Mouse (Mus musculus) lung, postnatal 14 days (tissue): ENCODE measurements around the gene Rab14.
A peak's percentile ranks its signal among the peaks of the same experiment; 100 is the strongest.

Experiments used
- DNase-seq: peaks from one replicate; pipeline ENCODE4 v3.0.0; 2021

Gene Rab14

DNA sequence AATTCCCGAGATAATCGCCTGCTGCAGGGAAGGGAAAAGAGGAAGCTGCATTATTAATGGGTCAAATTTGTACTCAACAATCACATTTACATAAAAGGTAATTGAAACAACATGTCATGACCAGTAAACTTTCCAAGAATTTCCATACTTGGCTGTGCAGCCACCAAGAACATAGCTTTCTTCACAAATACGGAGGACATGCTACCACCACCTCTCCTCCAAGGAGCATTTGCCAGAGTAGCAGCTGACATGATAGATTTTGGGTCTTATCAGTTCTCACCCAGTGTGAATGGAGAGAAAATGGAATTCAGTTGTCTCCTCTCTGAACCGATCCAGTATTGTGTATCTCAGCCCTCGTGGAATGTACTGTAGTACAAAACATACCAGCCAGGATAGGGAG lies 1.4 kb downstream of the Rab14 start:
- DNase-seq: no peak

DNA sequence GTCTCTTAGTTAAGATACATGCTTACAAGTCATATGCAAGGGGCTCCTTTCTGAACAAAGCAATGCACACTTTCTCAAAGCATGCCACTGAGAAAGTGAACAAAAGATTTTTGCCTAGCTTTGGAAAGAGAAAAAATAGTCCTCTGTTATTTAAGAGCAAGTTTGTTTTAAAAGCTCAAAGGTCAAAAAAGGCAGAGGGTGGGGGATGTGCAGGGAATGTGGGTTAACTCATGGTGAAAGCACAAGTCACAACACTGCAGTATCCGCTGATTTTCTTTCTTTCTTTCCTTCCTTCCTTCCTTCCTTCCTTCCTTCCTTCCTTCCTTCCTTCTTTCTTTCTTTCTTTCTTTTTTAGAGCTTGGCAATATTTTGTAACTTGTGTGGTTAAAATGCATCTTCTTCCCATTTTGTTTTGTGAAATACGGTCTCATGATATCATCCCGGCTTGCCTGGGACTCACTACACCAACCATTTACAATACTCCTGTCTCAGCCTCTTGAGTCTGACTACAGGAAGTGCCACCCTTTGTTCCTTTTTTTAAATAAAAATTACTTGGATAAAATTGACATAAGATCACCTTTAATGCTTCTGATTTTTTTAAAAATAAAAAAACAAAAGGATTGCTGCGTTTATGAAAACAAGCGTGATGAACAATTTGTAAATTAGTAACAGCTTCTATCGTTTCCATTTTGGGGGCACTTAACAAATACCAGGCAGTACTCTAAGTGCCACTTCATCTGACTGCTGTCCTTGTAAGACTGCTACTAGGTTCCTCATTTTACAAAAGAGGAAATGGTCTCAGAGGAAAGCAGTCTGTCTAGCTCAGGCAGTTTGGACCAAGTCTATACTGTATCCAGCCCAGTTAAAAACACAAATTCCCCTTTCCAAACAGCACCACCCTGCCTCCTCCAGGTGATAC lies 5.0 kb downstream of the Rab14 start:
- DNase-seq: no peak

DNA sequence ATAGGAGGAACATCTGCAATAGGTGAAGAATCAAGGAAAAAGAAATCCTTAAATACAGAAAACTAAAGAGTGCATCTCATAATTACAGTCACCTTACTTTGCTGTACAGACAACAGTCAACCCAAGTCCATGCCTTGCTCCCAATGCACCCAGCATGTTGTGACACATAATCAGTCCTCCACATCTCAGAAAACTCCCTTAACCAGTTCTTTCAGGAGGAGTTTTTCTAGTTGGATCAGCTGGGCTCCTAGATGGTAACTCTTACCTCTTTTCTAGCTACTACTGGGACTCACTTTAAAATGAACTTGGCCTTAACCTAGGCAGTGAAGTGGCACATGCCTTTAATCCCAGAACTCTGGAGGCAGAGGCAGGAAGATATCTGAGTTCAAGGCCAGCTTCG lies 6.9 kb downstream of the Rab14 start:
- DNase-seq: no peak

DNA sequence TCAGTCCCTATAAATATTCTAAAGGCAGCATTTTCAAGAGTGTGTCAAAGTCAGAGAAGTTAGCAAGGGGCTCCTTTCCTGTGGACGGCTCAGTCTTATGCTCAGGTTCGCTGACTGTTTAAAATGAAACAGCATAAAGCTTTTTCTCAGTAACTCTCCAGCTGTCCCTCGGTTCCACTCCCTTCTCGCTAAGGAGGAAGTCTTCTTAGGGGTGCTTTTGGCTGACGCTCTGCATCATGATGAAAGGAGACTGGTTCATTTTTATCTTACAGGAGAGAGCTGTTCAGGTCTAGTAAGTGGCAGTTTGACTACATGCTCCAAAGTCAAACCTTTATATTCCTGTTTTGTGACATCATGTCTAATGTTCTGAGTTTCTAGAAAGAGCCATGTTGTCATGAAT lies 12.0 kb downstream of the Rab14 start:
- no peak for DNase-seq

DNA sequence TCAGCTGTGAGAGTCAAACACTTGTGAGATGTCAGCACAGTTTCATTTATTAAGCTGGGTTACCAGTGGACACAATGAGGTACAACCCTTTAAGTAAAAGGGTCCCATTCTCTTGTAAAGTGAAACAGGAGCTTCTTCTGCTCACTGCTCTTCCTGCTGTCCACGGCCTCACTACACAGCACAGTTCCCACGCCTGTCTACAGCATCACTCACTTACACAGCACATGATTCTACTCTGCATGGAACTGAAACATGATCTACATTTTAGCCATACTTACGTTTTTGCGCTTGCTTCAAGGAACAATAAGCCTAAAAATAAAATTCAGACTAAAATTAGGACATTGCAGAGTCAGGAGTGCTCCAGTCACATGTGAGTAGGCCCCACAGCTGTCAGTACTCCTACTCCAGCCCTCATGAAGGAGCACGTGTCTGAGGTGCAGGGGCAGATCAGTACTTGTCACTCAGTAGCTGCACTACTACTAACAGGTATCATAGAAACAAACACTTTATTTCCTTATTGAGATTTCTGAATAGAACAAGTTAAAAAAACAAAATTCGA lies 17.7 kb downstream of the Rab14 start:
- no peak for DNase-seq

DNA sequence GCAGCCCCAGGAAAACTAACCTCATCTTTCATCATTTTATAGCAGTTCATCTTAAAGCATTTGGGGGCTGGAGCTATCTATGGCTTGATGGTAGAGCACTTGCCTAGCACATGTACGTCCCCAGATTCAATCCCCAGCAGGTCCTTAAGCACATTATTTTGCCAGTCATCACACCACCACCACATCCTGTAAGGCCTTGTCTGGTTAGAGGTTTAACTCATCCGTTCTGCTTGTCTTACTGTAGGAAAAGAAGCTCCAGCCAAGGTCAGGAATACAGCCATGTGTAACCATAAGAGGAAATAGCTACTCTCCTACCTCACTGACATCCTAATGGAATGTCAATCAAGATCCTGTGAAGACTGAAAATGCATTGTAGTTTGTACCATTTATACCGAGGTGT lies 22.8 kb downstream of the Rab14 start:
- DNase-seq: no peak

DNA sequence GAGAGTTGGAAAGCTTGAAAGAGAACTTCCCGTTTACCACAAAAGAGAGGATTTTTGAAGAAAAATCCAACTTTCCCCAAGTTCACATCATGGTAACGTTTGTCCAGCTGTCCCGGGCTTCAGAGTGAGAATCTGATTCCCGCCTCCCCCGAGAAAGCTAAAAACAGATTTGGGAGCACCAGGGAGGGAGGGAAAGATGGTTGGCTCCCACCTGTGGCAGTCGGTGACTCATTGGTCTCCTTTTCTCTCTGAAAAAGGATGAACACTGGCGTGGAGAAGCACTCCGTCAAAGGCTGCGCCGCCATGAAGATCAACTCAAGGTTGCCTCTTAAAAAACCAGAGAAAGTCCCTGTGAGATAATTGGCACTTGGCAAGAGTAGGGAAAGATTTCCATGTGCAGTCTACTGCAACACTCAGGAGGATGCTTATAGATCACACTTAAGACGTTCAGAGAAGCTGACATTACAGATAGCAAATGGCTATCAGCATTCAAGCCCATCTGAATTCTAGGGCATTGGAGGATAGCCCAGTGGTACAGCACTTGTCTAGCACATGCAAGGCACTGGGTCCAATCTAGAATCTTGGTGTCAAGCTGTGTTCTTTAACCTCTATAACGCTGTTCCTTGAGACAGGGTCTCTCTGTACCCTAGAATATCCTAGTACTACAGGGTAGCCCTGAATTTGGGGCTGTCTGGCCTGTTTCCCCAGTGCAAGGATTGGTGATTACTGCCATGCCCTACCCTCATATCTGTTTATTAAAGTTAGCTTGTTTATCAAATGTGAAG lies 25.4 kb downstream of the Rab14 start:
- DNase-seq: no peak

DNA sequence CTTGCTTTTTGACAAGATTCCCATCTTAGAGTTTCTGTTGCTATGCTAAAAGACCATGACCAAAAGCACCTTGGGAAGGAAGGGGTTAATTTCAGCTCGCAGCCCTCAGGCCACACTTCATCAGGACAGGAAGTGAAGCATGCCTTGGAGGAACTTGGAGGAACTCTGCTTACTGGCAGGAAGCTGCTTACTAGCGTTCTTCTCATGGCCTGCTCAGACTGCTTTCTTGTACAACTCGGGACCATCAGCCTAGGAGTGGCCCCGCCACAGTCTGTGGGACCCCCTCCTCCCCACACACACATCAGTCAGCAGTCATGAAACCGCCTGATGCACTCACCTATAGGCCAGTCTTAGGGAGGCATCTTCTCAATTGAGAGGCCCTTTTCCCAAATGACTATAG lies 26.8 kb downstream of the Rab14 start:
- DNase-seq: no peak

DNA sequence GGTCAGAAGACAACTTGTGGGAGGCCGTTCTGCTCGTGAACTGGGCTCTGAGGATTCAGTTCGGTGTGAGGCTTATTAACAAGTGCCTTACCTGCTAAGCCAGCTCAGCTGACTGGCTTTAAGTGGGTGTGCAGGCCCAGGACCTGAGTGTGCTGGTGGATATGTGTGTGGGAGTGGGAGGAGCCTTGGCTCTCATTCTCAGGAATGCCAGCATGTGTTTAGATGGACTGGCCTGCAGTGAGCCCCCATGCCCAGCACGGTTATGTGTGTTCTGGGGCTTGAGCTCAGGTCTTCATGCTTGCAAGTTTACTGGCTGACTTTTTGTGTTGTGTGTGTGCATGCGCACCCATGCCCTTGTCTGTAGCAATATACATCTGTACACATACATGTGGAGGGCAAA lies 27.3 kb downstream of the Rab14 start:
- no peak for DNase-seq

DNA sequence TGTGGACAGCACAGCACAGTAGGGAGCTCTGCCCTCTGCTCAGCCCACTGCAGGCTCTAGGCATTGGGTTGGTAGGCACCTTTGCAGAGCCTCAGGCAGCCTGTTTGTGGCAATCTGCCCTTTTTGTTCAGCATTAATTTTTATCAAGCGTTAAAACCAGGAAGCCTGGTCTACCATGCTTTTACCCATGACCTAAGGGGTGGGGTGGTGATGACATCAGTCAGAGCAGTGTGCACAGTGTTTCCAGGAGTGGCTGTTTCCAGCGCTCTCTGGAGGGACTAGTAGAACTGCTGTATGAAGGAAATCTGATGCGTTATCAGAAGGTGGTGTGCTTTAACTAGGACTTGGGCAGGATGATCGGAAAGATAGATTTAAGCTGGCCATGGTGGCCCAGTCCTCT lies 28.7 kb downstream of the Rab14 start:
- DNase-seq: no peak

DNA sequence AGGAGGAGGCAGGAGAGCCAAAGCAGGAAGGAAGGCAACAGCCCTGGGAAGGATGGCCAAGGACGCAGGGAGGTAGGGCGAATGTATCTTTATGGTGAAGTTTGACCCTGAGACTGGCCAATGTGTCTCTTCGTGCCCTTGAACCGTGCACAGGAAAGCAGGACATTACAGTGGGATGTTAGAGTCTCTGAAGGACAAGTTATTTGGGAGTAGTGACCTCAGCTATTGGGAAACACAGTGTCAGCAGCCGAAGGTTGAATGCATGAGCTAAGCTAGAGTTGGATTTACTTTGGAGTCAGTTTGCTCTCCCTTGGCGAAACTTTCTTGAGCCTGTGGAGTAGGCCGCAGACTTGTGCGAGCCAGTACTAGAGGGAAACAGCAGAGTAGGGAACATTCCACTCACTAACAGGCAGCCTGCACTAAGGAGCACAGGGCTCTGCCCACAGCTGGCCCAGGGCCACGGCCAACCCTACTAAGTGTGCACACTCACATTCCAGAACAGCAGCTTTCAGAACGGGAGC lies 29.5 kb downstream of the Rab14 start:
- DNase-seq: peak; percentile 73

DNA sequence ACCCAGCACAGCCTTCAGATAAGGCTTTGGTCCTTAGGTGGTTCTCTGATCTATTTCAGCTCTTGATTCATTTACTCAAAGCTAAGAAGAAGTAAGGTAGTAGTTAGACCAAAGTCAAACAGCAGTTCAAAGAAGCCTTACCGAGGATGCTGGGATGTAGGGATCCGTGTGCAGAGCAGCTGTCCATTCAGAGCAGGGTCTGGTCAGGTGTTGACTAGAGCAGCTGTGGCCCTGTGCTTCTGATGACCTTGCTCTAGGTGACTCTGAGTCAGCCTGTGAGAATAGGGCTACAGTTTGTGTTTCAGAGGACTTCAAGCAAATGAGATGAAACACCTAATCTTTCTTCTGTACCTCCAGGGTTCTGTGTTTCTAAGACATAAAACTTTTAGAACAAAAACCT lies 31.5 kb downstream of the Rab14 start:
- DNase-seq: no peak

DNA sequence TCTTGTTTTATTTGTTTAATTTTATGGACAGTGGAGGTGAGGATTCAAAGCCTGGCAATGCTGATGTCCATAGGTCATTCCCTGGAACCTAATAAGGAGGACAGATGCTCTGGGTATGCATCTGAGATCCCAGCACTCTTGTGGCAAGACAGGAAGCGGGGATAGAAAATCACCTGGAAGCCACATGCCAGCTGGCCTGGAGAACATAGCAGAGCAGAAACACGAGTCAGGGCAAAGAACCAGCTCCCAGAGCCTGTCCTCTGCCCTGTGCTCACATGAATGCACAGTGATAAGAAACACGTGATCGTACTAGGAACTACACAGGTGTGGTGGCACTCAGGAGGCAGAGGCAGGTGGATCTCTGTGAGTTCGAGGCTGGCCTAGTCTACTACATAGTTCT lies 34.1 kb downstream of the Rab14 start:
- no peak for DNase-seq

DNA sequence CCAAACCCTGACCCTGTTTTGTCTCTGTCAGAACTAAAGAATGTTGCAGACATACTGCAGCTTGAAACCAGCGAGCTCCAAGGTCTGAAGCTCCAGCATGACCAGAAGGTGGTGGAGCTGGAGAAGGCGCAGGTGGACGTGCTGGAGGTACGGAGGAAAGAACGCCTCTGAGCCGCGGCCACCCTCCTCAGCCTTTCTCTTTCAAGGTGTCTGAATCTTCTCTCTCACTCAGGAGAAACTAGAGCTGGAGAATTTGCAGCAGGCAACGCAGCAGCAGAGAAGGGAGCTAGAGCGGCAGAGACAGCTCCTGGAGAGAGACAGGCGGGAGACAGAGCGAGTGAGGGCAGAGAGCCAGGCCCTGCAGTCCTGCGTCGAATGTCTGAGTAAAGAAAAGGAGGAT lies 35.5 kb downstream of the Rab14 start:
- no peak for DNase-seq

DNA sequence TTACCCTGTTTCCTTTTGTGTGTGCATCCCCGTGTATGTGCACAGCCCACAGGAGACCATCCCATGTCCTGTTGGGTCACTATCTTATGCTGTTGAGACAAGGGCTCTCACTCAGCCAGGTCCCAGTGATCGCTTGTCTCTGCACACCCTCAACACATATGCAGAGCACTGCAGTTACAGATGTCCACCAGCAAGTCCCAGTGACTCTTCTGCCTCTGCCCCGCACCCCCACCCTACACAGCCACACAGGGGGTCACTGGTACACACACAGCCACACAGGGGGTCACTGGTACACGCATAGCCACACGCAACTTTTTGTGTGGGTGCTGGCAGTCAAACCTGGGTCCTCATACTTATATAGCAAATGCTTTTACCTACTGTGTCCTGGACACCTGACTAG lies 37.5 kb downstream of the Rab14 start:
- DNase-seq: no peak

DNA sequence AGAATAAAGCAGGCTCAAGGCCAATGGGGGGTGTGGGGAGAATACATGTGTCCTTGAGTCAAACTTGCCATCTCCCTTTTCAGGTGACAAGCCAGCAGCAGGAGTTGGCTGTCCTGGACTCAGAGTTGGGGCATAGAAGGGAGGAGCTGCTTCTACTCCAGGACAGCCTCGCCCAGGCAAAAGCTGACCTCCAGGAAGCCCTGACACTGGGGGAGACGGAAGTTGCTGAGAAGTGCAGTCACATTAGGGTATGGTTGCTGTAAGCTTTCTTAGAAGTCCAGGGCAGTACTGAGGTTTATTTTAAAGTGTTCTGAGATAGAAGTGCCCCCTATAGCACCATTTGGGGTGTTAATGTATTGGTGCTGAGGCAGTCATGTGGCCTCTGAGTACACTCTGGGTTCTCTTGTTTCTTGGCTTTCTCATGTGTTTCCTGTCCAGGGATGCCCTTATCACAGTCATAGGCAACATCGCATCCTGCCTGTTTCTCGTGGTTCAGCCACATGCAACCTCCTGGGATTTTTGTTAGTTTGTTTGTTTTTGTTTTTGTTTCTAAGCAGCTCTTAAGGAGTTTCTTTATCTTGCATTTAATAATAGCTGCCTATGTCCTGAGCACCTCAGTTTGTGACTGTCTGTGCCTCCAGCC lies 39.0 kb downstream of the Rab14 start:
- DNase-seq: no peak

DNA sequence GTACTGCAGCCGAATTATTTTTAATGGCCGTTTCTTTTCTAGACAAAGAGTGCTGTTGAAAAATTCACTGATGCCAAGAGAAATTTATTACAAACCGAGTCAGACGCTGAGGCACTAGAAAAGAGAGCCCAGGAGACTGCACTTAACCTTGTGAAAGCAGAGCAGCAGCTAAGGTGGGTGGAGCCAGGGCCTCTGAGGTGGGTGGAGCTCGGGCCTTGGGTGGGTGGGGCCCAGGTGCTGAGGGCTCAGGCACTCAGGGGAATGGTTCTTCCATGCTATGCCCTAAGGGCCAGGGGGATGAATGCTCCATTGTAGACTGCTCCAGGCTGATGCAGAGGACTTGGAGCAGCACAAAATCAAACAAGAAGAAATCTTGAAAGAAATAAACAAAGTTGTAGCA lies 40.7 kb downstream of the Rab14 start:
- DNase-seq: peak; percentile 39

DNA sequence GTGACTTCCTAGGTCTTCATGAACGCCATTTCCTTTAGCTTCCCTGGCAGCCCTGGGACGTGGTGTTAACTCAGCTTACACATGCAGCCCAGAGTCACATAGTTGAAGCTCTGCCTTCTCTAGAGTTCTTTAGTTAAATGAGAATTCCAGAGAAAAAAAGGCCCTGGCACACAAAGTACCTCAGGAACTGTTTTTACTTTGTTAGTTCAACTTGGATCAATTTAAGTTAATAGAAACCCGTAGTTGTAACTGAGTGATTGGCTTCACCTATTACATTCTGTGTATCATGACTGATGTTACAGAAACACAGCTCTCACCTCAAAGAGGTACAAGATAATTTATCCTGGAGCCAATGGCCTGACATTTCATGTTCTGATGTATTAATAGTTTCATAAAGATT lies 42.6 kb downstream of the Rab14 start:
- DNase-seq: no peak

DNA sequence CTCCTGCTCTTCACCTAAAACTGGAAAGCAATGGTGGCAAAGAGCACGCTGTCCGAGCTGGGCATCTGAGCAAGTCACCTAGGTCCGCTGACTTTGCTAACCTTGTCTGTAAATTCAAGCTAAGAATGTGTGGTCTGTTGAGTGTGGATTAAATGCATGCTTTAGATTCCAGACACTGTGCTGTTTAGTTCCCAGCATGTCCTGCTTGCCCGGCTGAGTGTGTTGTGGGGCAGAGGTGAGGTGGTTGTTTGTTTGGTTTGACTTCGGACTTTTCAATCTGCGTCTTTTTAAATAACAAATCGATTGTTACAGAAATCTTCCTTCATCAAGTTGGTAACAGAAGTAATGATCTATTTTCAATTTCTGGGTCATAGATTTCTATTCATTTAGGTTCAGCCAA lies 43.1 kb downstream of the Rab14 start:
- DNase-seq: no peak

DNA sequence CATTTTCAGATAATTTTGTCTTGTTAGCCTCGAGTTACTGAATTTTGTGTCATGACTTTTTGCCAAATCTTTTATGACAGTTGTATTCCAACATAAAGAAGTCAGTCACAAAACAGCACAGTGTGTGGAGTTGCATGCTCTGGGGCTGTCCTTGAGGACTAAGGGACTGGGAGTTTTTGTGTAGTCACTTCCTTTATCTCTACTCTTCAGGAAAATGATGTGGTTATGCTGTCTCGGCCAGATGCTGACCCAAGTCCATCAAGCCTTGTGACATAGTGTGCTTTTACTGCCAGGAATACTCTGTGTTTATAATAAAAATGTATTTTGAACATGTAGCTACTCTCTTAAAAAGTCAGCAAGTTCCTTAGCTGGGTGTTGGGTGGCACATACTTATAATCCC lies 43.9 kb downstream of the Rab14 start:
- no peak for DNase-seq

DNA sequence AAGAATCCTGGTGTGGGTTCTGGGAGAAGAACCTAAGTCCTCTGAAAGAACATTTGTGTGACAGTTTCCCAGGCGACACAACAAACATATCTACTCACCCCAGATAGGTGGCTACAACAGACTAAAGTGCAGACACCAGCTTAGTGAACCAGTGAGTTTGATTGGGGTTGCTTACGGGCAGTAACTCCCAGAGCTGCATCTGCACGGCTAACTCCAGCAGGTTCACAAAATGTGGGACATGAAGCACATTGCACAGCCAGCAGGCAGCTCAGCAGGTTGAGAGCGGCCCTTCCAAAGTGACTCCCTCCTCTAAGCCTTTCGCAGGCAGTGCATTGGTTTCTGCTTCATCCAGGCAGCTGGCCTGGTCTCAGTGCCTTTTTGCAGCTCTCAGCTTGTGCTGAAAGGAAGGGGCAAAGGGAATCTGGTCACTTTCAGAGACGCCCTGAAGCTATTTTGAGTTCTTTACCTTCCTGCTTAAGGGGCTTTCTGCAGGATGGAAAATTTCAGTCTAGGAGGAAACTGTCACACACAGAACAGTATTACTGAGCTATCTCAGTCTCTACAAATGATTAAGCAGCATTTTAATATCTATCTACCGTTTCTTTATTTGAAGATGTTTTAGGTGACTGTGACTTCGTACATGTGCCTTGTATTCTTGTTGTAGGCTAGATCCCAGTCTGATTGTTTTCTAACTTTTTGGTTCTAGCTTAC lies 46.9 kb downstream of the Rab14 start:
- no peak for DNase-seq

DNA sequence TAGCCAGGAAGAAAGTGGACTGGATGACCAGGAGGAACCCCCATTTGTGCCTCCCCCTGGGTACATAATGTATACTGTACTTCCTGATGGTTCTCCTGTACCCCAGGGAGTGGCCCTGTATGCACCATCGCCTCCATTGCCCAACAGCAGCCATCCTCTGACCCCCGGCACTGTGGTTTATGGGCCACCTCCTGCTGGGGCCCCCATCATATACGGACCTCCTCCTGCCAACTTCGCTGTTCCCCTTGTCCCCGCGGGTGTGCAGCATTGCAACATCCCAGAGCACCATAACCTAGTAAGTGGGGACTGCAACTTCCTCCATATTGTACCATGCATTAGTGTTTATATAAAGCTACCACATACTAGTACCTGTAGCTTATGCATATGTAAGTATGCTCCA lies 47.7 kb downstream of the Rab14 start:
- no peak for DNase-seq
